Mouse (Mus musculus): ENCODE measurements around the gene Mapk6. TPM values are rescaled to one million over a fixed set of nuclear protein-coding genes. Genes with fewer than 3 reads are reported as not detected.
A peak's percentile ranks its signal among the peaks of the same experiment; 100 is the strongest.

Mapk6 gene
- total and polyA plus RNA-seq, 2 experiments from 2014 or later = 109 to 164 TPM

GRCm38 (mm10) chr9:75422251-75422691 lies 12.5 kb upstream of the Mapk6 start:
- H3K27me3 ChIP-seq (ENCODE audit: insufficient read depth, low read length) = no peaks in the 10 kb centered on the region
- no peak for ATAC-seq (ENCODE audit: low FRiP score)
- H3K9ac ChIP-seq (replicated peaks; ENCODE audit: low read length, poor library complexity, severe bottlenecking) = no peak overlapping the region
- DNase-seq (ENCODE audit: low spot score) = no peak
- no peak overlapping the region for H3K4me3 ChIP-seq (ENCODE audit: low read depth, low read length)
- H3K4me1 ChIP-seq (ENCODE audit: insufficient read depth, low read length) = no peaks in the 10 kb centered on the region
- WGBS = 86% methylated on average over 3 of the region's 3 CpGs
- H3K4me2 ChIP-seq (ENCODE audit: low read depth, low read length, poor library complexity, severe bottlenecking) = no peak overlapping the region
- no peak for TF ChIP-seq CTCF (IDR thresholded peaks at IDR 0.05)
- H3K27ac ChIP-seq (ENCODE audit: low read depth, low read length) = no peak overlapping the region
- H3K36me3 ChIP-seq (ENCODE audit: insufficient read depth, low read length) = no peaks in the 10 kb centered on the region
- H3K9me3 ChIP-seq (ENCODE audit: low read length) = no peaks in the 10 kb centered on the region

- H3K36me3 ChIP-seq (ENCODE audit: insufficient read depth, low read length) = no peaks in the 10 kb centered on the region
- no peak overlapping the region for H3K4me3 ChIP-seq (ENCODE audit: low read depth, low read length)
- 50% methylated on average over 5 of the region's 5 CpGs for WGBS
- H3K9ac ChIP-seq (replicated peaks; ENCODE audit: low read length, poor library complexity, severe bottlenecking) = no peak overlapping the region
- no peak overlapping the region for H3K4me2 ChIP-seq (ENCODE audit: low read depth, low read length, poor library complexity, severe bottlenecking)
- no peak for ATAC-seq (ENCODE audit: low FRiP score)
- no peaks in the 10 kb centered on the region for H3K9me3 ChIP-seq (ENCODE audit: low read length)
- no peaks in the 10 kb centered on the region for H3K4me1 ChIP-seq (ENCODE audit: insufficient read depth, low read length)
- H3K27ac ChIP-seq (ENCODE audit: low read depth, low read length) = no peak overlapping the region
- TF ChIP-seq CTCF (IDR thresholded peaks at IDR 0.05) = no peak
- no peak for DNase-seq (ENCODE audit: low spot score)
- no peaks in the 10 kb centered on the region for H3K27me3 ChIP-seq (ENCODE audit: insufficient read depth, low read length)
These were observed 4.4 kb upstream of the Mapk6 start for GRCm38 (mm10) chr9:75414204-75414603.

GRCm38 (mm10) chr9:75413206-75413605 lies 3.4 kb upstream of the Mapk6 start:
- H3K36me3 ChIP-seq (ENCODE audit: insufficient read depth, low read length) = no peaks in the 10 kb centered on the region
- H3K9me3 ChIP-seq (ENCODE audit: low read length) = no peaks in the 10 kb centered on the region
- WGBS = 83% methylated on average over 5 of the region's 5 CpGs
- no peaks in the 10 kb centered on the region for H3K4me1 ChIP-seq (ENCODE audit: insufficient read depth, low read length)
- ATAC-seq (ENCODE audit: low FRiP score) = no peak
- H3K4me2 ChIP-seq (ENCODE audit: low read depth, low read length, poor library complexity, severe bottlenecking) = no peak overlapping the region
- H3K27me3 ChIP-seq (ENCODE audit: insufficient read depth, low read length) = no peaks in the 10 kb centered on the region
- TF ChIP-seq CTCF (IDR thresholded peaks at IDR 0.05) = no peak
- no peak for DNase-seq (ENCODE audit: low spot score)
- no peak overlapping the region for H3K4me3 ChIP-seq (ENCODE audit: low read depth, low read length)
- H3K27ac ChIP-seq (ENCODE audit: low read depth, low read length) = no peak overlapping the region
- no peak overlapping the region for H3K9ac ChIP-seq (replicated peaks; ENCODE audit: low read length, poor library complexity, severe bottlenecking)

- ATAC-seq (ENCODE audit: low FRiP score) = no peak
- Histone ChIP-seq H3K36me3 (ENCODE audit: insufficient read depth, low read length) (no peaks in the 10 kb centered on the region), H3K27ac (ENCODE audit: low read depth, low read length) (no peak overlapping the region), H3K4me1 (ENCODE audit: insufficient read depth, low read length) (0 out of 2 replicates have a peak, but pooled peaks cover 2% of the 10 kb centered on the region), H3K4me3 (ENCODE audit: low read depth, low read length) (no peak overlapping the region), H3K27me3 (ENCODE audit: insufficient read depth, low read length) (no peaks in the 10 kb centered on the region), H3K4me2 (ENCODE audit: low read depth, low read length, poor library complexity, severe bottlenecking) (no peak overlapping the region), H3K9me3 (ENCODE audit: low read length) (no peaks in the 10 kb centered on the region), H3K9ac (replicated peaks; ENCODE audit: low read length, poor library complexity, severe bottlenecking) (no peak overlapping the region)
- no peak for DNase-seq (ENCODE audit: low spot score)
- TF ChIP-seq CTCF (IDR thresholded peaks at IDR 0.05) = no peak
- 85% methylated on average over 9 of the region's 9 CpGs for WGBS
These were observed 1.8 kb upstream of the Mapk6 start for GRCm38 (mm10) chr9:75411584-75411983.

- WGBS = 57% methylated on average over 6 of the region's 6 CpGs
- Histone ChIP-seq H3K9ac (replicated peaks; ENCODE audit: low read length, poor library complexity, severe bottlenecking) (peak overlapping the region; percentile 88; the same call in 1 of the 2 replicates), H3K9me3 (ENCODE audit: low read length) (no peaks in the 10 kb centered on the region), H3K4me2 (ENCODE audit: low read depth, low read length, poor library complexity, severe bottlenecking) (peak overlapping the region; percentile 77; the same call in 1 of the 2 replicates), H3K36me3 (ENCODE audit: insufficient read depth, low read length) (no peaks in the 10 kb centered on the region), H3K27me3 (ENCODE audit: insufficient read depth, low read length) (no peaks in the 10 kb centered on the region), H3K4me3 (ENCODE audit: low read depth, low read length) (peak overlapping the region; percentile 72; the same call in 1 of the 2 replicates), H3K27ac (ENCODE audit: low read depth, low read length) (no peak overlapping the region), H3K4me1 (ENCODE audit: insufficient read depth, low read length) (0 out of 2 replicates have a peak, but pooled peaks cover 2% of the 10 kb centered on the region)
- ATAC-seq (ENCODE audit: low FRiP score) (no peak), DNase-seq (ENCODE audit: low spot score) (no peak)
- TF ChIP-seq CTCF (IDR thresholded peaks at IDR 0.05) = no peak
These were observed 1.2 kb upstream of the Mapk6 start for GRCm38 (mm10) chr9:75410868-75411487.

GRCm38 (mm10) chr9:75409031-75409851 lies 564 bp downstream of the Mapk6 start:
- DNase-seq (ENCODE audit: low spot score) (peak; percentile 75), ATAC-seq (ENCODE audit: low FRiP score) (peak; percentile 88)
- H3K9me3 ChIP-seq (ENCODE audit: low read length) = no peaks in the 10 kb centered on the region
- H3K9ac ChIP-seq (replicated peaks; ENCODE audit: low read length, poor library complexity, severe bottlenecking) = peak overlapping the region; percentile 88
- H3K4me2 ChIP-seq (ENCODE audit: low read depth, low read length, poor library complexity, severe bottlenecking) = peak overlapping the region; percentile 77
- no peaks in the 10 kb centered on the region for H3K36me3 ChIP-seq (ENCODE audit: insufficient read depth, low read length)
- H3K27me3 ChIP-seq (ENCODE audit: insufficient read depth, low read length) = no peaks in the 10 kb centered on the region
- H3K4me3 ChIP-seq (ENCODE audit: low read depth, low read length) = peak overlapping the region; percentile 72
- WGBS = under 1% methylated on average over 56 of the region's 90 CpGs
- H3K4me1 ChIP-seq (ENCODE audit: insufficient read depth, low read length) = 0 out of 2 replicates have a peak, but pooled peaks cover 2% of the 10 kb centered on the region
- peak overlapping the region; percentile 96 for H3K27ac ChIP-seq (ENCODE audit: low read depth, low read length)
- TF ChIP-seq CTCF (IDR thresholded peaks at IDR 0.05) = no peak
